Mouse (Mus musculus) cerebellum, adult 2 months (tissue): Measurements from ENCODE around the gene Fhit. TPM values are rescaled to one million over a fixed set of nuclear protein-coding genes. Genes with fewer than 3 reads are reported as not detected.

Experiments
- DNase-seq, 2 experiments: peaks; one replicate each; pipeline ENCODE4 v3.0.0; 2021
- H3K27ac ChIP-seq: fragments of 200-500 bp; 2 replicates; pipeline ENCODE4 v1.5.1; 2012; ENCODE audit warnings: low read length, control low read depth, inconsistent platforms; ENCODE audit not compliant: insufficient read depth
- H3K27me3 ChIP-seq: fragments of 200-500 bp; 2 replicates; pipeline ENCODE4 v1.6.1; 2012; ENCODE audit warnings: inconsistent platforms, mild to moderate bottlenecking, low read length, moderate library complexity; ENCODE audit not compliant: control insufficient read depth, insufficient read depth
- H3K4me1 ChIP-seq: fragments of 200-500 bp; 2 replicates; pipeline ENCODE4 v1.6.1; 2011; ENCODE audit warnings: low read length; ENCODE audit not compliant: control insufficient read depth, insufficient read depth
- H3K4me3 ChIP-seq: fragments of 200-500 bp; replicated peaks from 2 replicates; pipeline ENCODE3; 2011; ENCODE audit warnings: mild to moderate bottlenecking, low read depth, low read length, control low read depth; ENCODE audit not compliant: insufficient read depth
- CTCF ChIP-seq: fragments of 200-500 bp; IDR thresholded peaks from 2 replicates; pipeline ENCODE4 v1.5.1; 2011; ENCODE audit warnings: low read depth, mild to moderate bottlenecking, control low read depth, low read length, moderate library complexity, borderline replicate concordance; ENCODE audit not compliant: insufficient read depth
- POLR2A ChIP-seq: fragments of 200-500 bp; IDR thresholded peaks from 2 replicates; pipeline ENCODE4 v1.6.1; 2011; ENCODE audit warnings: low read length, control low read depth, borderline replicate concordance; ENCODE audit not compliant: insufficient read depth
- WGBS: fragments of 180-500 bp; shearing (Covaris S2); methylation state at CpG from one replicate; pipeline ENCODE4 v1.1.7; 2018; 5-methylcytosine and 5-hydroxymethylcytosine counted together
- polyA plus RNA-seq: library from polyadenylated mRNA; depleted of rRNA; stranded (reverse); fragments of >200 nt; gene quantifications from 2 replicates; pipeline ENCODE4 v1.2.3, GENCODE M21; 2012

The Fhit gene
- polyA plus RNA-seq, 1 experiment, result 10.5 TPM

DNA sequence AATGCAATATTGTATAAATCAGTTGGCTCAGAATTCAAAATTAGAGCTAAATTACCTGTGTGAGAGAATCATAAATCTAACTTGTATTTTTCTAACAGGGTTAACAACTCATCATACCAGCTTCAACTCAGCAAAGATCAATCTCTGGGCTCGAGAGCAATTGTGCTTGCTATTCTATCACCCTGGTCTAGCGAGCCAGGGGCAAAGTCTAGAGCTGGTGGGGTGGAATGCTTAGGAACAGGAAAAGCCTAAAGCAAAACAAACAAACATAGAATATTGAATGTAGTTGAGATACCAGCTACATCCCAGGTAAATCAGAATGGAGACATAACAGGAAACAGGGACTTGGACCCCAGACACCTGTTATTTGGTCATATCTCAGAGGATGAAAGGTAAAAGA is 594.1 kb downstream of the Fhit start:
- no peaks in the 10 kb centered on the region for H3K4me1 ChIP-seq
- H3K27me3 ChIP-seq, result no peaks in the 10 kb centered on the region
- WGBS, result 97% methylated on average over 2 of the region's 2 CpGs
- no peak overlapping the region for H3K27ac ChIP-seq
- H3K4me3 ChIP-seq, result no peak overlapping the region
- no peak for DNase-seq
- TF ChIP-seq POLR2A (no peak), CTCF (no peak)

DNA sequence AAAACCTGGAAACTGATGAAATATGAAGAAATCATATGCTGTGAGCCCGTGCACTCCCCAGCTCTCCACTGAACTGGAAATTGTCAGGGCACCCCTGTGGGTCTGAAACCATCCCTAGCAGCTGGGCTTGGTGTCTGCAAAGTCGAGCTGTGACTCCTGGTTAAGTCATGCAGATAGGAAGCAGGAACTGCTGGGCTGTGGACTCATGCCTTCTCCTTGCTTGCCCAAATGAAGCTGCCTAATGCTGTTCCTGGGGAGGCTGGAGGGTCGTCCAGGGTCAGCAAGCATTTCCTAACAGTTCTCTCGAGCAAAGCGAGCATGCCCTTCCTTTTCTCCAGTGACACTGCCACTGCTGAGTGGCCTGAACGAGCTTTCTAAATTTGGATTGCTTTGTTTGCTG is 607.1 kb downstream of the Fhit start:
- Histone ChIP-seq H3K27ac (no peak overlapping the region), H3K4me1 (no peaks in the 10 kb centered on the region), H3K4me3 (no peak overlapping the region), H3K27me3 (no peaks in the 10 kb centered on the region)
- no peak for DNase-seq
- no peak for TF ChIP-seq CTCF
- TF ChIP-seq POLR2A, result no peak
- 15% methylated on average over 6 of the region's 6 CpGs for WGBS

DNA sequence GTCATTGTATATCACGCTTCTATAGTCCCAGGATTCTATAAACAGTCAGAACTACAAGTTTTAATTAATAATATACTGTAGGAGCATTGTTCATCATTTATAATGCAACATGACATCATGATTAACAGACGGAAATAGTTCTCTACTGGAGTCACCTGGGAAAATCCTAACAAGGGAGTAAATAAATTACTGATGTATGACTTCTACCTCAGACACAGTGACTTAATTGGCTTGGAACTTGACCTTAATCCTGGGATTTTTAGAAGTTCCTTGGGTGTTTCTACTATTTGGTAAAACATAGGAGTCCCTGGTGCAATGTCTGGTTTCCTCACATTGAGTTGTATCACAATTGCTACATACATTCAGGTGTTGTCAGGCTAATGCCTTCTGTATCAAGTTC is 613.2 kb downstream of the Fhit start:
- TF ChIP-seq CTCF (no peak), POLR2A (no peak)
- DNase-seq, result no peak
- Histone ChIP-seq H3K27ac (no peak overlapping the region), H3K4me1 (no peaks in the 10 kb centered on the region), H3K4me3 (no peak overlapping the region), H3K27me3 (no peaks in the 10 kb centered on the region)
- WGBS, result 84% methylated on average over 2 of the region's 2 CpGs

DNA sequence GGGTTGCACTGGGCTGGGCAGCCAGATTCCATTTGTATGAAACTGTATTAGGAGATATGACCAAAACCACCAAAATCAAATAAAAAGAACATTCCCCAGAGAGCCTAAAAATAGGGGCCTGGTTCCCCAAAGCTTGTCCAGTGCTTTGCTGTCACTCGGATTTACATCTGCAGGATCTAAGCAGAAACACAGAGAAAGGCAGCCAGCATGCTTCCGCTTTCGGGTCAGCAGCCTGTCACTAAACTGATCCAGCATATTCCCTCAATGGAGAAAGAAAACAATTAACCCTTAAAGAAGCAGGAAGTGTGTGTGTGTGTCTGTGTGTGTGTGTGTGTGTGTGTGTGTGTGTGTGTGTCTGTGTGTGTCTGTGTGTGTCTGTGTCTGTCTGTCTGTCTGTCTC is 615.9 kb downstream of the Fhit start:
- TF ChIP-seq CTCF (no peak), POLR2A (no peak)
- DNase-seq, result no peak
- Histone ChIP-seq H3K4me3 (no peak overlapping the region), H3K4me1 (no peaks in the 10 kb centered on the region), H3K27me3 (no peaks in the 10 kb centered on the region), H3K27ac (no peak overlapping the region)
- WGBS, result 38% methylated on average over 3 of the region's 3 CpGs

DNA sequence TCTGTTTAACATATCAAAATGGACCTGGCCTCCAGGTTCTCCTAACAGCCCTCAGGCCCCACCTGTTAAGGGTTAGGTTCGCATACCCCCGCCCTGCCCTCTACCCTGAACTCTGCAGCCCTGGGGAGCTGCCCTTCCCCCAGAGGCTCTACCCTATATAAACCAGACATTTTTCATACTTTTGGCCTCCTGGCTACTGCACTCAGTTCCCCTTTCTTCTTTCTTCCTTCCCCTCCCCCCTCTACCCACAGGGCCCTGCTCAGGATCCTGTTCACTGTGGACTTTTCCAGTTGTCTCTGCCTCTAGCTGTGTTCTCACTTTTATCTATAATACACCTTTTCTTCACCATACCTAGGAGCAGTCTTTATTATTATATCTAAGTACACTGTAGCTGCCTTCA is 627.0 kb downstream of the Fhit start:
- Histone ChIP-seq H3K27me3 (no peaks in the 10 kb centered on the region), H3K27ac (no peak overlapping the region), H3K4me1 (no peaks in the 10 kb centered on the region), H3K4me3 (no peak overlapping the region)
- no peak for DNase-seq
- 95% methylated on average over 2 of the region's 2 CpGs for WGBS
- TF ChIP-seq CTCF, result no peak

DNA sequence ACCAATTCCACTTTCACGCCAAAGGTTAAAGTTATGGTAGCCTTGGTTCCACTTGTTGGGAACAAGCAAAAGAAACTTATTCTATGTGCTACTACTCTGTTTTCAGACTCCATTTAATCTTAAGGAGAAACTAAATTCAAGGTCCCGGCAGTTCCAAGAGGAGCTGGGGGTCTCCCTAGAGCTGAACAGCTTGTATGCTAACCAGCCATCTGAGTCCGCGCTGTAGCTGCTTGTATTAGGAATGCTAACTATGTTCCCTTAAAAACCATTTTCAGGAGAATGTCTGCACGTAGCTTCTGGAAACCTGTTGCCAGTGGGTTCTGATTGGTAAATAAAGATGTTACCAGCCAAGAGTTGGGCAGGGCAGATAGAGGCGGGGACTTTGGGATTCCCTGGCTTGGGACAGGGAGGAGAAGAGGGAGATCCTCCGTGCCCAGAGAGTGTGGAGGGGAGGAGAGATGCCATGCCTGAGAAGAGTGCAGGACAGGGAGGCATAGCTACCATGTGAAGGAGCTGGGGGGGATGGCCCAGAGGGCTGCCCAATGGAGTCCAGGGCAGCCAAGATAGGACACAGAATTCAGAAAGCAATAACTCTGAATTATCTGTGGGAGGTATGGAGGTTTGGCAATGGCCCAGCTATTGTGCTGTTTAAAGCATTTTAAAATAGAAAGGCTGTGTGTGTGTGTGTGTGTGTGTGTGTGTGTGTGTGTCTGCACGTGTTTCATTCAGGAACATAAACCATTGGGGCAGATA is 629.9 kb downstream of the Fhit start:
- H3K27ac ChIP-seq, result no peak overlapping the region
- no peaks in the 10 kb centered on the region for H3K4me1 ChIP-seq
- 56% methylated on average over 8 of the region's 8 CpGs for WGBS
- H3K27me3 ChIP-seq, result no peaks in the 10 kb centered on the region
- no peak overlapping the region for H3K4me3 ChIP-seq
- DNase-seq, result no peak
- TF ChIP-seq CTCF, result no peak

DNA sequence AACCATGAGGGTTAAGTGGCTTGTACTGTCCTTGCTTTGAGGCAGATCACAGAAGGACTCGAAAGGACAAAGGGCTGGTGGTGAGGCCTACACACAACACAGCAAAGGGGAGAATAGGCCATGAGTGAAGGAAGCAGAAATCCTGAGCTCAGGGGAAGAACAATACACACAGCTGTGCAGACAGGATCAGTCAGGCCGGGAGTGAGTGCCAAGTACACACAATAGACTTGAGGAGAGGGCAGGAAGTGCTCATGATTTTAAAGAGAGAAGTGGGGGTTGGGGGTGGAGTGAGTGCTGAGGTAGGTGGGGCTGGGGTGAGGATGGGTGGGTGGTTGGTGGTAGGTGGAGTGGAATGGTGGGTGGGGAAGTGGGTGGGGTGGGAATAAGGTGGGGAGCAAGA is 635.0 kb downstream of the Fhit start:
- 25% methylated on average over 2 of the region's 2 CpGs for WGBS
- no peaks in the 10 kb centered on the region for H3K27me3 ChIP-seq
- DNase-seq, result no peak
- no peak overlapping the region for H3K27ac ChIP-seq
- no peak for TF ChIP-seq CTCF
- no peak for TF ChIP-seq POLR2A
- no peaks in the 10 kb centered on the region for H3K4me1 ChIP-seq
- H3K4me3 ChIP-seq, result no peak overlapping the region

DNA sequence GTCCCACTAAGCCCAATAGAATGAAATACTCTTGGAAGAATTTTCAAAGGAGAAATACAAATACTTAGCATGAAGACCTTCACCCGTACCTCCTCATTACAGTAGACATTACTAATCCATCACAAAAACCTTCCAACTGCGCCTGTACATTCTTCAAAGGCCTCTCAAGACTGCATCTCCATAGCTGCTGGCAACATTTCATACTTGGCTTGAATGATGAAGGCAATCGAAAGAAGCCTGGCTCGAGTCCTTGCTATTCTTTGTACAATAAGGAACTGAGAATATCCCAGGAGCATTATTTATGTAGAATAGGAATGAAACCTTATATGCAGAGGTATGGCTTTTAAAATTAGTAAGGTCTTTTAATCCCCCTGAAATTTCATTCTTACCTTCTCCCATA is 636.0 kb downstream of the Fhit start:
- Histone ChIP-seq H3K4me3 (no peak overlapping the region), H3K4me1 (no peaks in the 10 kb centered on the region), H3K27ac (no peak overlapping the region), H3K27me3 (no peaks in the 10 kb centered on the region)
- 68% methylated on average over 4 of the region's 4 CpGs for WGBS
- no peak for TF ChIP-seq CTCF
- TF ChIP-seq POLR2A, result no peak
- no peak for DNase-seq
